Mouse (Mus musculus) CD4-positive, CD25-positive, alpha-beta regulatory T cell, adult 2 months (primary cell): Measurements from ENCODE around the gene Rpl22l1.
A peak's percentile ranks its signal among the peaks of the same experiment; 100 is the strongest.

Source experiments
- DNase-seq: peaks from one replicate; pipeline ENCODE4 v3.0.0-alpha.2; 2012; ENCODE audit warnings: low read depth, low spot score

Rpl22l1 gene

GRCm38 (mm10) chr3:28805301-28806097, at the start of gene Rpl22l1:
Rpl22l1 (plus strand) TSS chr3:28805436.
- peak; percentile 99 for DNase-seq

- no peak for DNase-seq
Observed at GRCm38 (mm10) chr3:28755477-28755876, 49.8 kb upstream of the Rpl22l1 start.

- DNase-seq, result no peak
Observed at GRCm38 (mm10) chr3:28761225-28761789, 43.9 kb upstream of the Rpl22l1 start.

GRCm38 (mm10) chr3:28766935-28767334, 38.3 kb upstream of the Rpl22l1 start:
- no peak for DNase-seq

GRCm38 (mm10) chr3:28768222-28768621, 37.0 kb upstream of the Rpl22l1 start:
- DNase-seq, result no peak

- DNase-seq, result peak; percentile 51
Observed at GRCm38 (mm10) chr3:28772919-28773318, 32.3 kb upstream of the Rpl22l1 start.

- DNase-seq, result no peak
Observed at GRCm38 (mm10) chr3:28775361-28775760, 29.9 kb upstream of the Rpl22l1 start.

- no peak for DNase-seq
Observed at GRCm38 (mm10) chr3:28775958-28776357, 29.3 kb upstream of the Rpl22l1 start.

- DNase-seq, result no peak
Observed at GRCm38 (mm10) chr3:28776491-28776890, 28.7 kb upstream of the Rpl22l1 start.

GRCm38 (mm10) chr3:28780511-28780910, 24.7 kb upstream of the Rpl22l1 start:
- peak; percentile 58 for DNase-seq

GRCm38 (mm10) chr3:28780994-28781393, 24.2 kb upstream of the Rpl22l1 start, which contains the start of gene Eif5a2:
Eif5a2 (plus strand) TSS chr3:28781276.
- peak; percentile 98 for DNase-seq

- DNase-seq, result no peak
Observed at GRCm38 (mm10) chr3:28781422-28781821, 23.8 kb upstream of the Rpl22l1 start.

- peak; percentile 7 for DNase-seq
Observed at GRCm38 (mm10) chr3:28781848-28782247, 23.4 kb upstream of the Rpl22l1 start.

- DNase-seq, result no peak
Observed at GRCm38 (mm10) chr3:28784176-28784575, 21.1 kb upstream of the Rpl22l1 start.

GRCm38 (mm10) chr3:28794835-28795234, 10.4 kb upstream of the Rpl22l1 start:
- no peak for DNase-seq

- no peak for DNase-seq
Observed at GRCm38 (mm10) chr3:28808039-28808643, 2.9 kb downstream of the Rpl22l1 start.

GRCm38 (mm10) chr3:28811441-28811840, 6.2 kb downstream of the Rpl22l1 start:
- DNase-seq, result no peak

GRCm38 (mm10) chr3:28814361-28814760, 9.1 kb downstream of the Rpl22l1 start:
- DNase-seq, result peak; percentile 85

- DNase-seq, result no peak
Observed at GRCm38 (mm10) chr3:28816010-28816540, 10.8 kb downstream of the Rpl22l1 start.

- DNase-seq, result no peak
Observed at GRCm38 (mm10) chr3:28826272-28826671, 21.0 kb downstream of the Rpl22l1 start.

GRCm38 (mm10) chr3:28827605-28828004, 22.4 kb downstream of the Rpl22l1 start:
- no peak for DNase-seq

GRCm38 (mm10) chr3:28829454-28829853, 24.2 kb downstream of the Rpl22l1 start:
- DNase-seq, result no peak
